Mouse (Mus musculus): ENCODE results near the gene Babam2.

GRCm38 (mm10) chr5:31984369-31984961 is 287.0 kb downstream of the Babam2 start:
- TF ChIP-seq POLR2A (IDR thresholded peaks at IDR 0.05; ENCODE audit: insufficient read depth, low read depth, low read length) (no peak), CTCF (IDR thresholded peaks at IDR 0.05) (no peak), EP300 (IDR thresholded peaks at IDR 0.05; ENCODE audit: insufficient read depth, low read depth, low read length) (no peak)
